Mouse (Mus musculus) ES-Bruce4 (cell line): Measurements from ENCODE around the gene Ptcd2. TPM values are rescaled to one million over a fixed set of nuclear protein-coding genes. Genes with fewer than 3 reads are reported as not detected.

ENCODE experiments used
- H3K27ac ChIP-seq: 2 replicates; pipeline ENCODE4 v1.5.1; 2012; ENCODE audit warnings: low read length, inconsistent platforms; ENCODE audit not compliant: insufficient read depth
- H3K27me3 ChIP-seq: 2 replicates; pipeline ENCODE4 v1.6.1; 2012; ENCODE audit warnings: mild to moderate bottlenecking, low read length, inconsistent platforms; ENCODE audit not compliant: control insufficient read depth, poor library complexity, insufficient read depth, severe bottlenecking
- H3K36me3 ChIP-seq: 2 replicates; pipeline ENCODE4 v1.6.1; 2012; ENCODE audit warnings: inconsistent platforms, mild to moderate bottlenecking, low read length, moderate library complexity; ENCODE audit not compliant: control insufficient read depth, poor library complexity, insufficient read depth, severe bottlenecking
- H3K4me1 ChIP-seq: one replicate; pipeline ENCODE4 v1.8.1; 2011; ENCODE audit warnings: low read length; ENCODE audit not compliant: control insufficient read depth, insufficient read depth
- H3K4me3 ChIP-seq: 2 replicates; pipeline ENCODE4 v1.5.1; 2011; ENCODE audit warnings: low read depth, mild to moderate bottlenecking, low read length
- H3K9ac ChIP-seq: 2 replicates; pipeline ENCODE4 v1.6.1; 2012; ENCODE audit warnings: low read depth, mild to moderate bottlenecking, inconsistent platforms; ENCODE audit not compliant: poor library complexity, severe bottlenecking
- H3K9me3 ChIP-seq: replicated peaks from 2 replicates; pipeline ENCODE4 v1.6.1; 2012; ENCODE audit warnings: mild to moderate bottlenecking, low read length, inconsistent platforms; ENCODE audit not compliant: control insufficient read depth, poor library complexity, insufficient read depth, severe bottlenecking
- CTCF ChIP-seq: IDR thresholded peaks from one replicate; pipeline ENCODE4 v1.8.1; 2011; ENCODE audit warnings: low read depth, low read length
- EP300 ChIP-seq: IDR thresholded peaks from 2 replicates; pipeline ENCODE4 v1.6.1; 2011; ENCODE audit warnings: low read depth, low read length; ENCODE audit not compliant: insufficient read depth
- POLR2A ChIP-seq: IDR thresholded peaks from one replicate; pipeline ENCODE4 v1.8.1; 2011; ENCODE audit warnings: low read length; ENCODE audit not compliant: insufficient read depth
- polyA plus RNA-seq: library from polyadenylated mRNA; stranded (reverse); fragments of >200 nt; gene quantifications from 2 replicates; pipeline ENCODE4 v1.2.4, GENCODE M21; 2011; ENCODE audit warnings: low read depth; ENCODE audit not compliant: missing spikeins, insufficient read depth, insufficient read length

Gene Ptcd2
- polyA plus RNA-seq, 1 experiment: 40.2 TPM

GRCm38 (mm10) chr13:99352758-99353489 is 8.4 kb upstream of the Ptcd2 start:
- H3K36me3 ChIP-seq: peaks cover 8% of the 10 kb centered on the region; the same call in 1 of the 2 replicates
- H3K27me3 ChIP-seq: no peaks in the 10 kb centered on the region
- H3K4me3 ChIP-seq: peak overlapping the region; percentile 63
- peak overlapping the region; percentile 49; the same call in 1 of the 2 replicates for H3K9ac ChIP-seq
- H3K27ac ChIP-seq: no peak overlapping the region; the same call in 1 of the 2 replicates
- no peaks in the 10 kb centered on the region for H3K9me3 ChIP-seq
- TF ChIP-seq EP300: peak; percentile 56; the same call in 1 of the 2 replicates
- TF ChIP-seq CTCF: peak; percentile 98
- no peak for TF ChIP-seq POLR2A
- peaks cover 6% of the 10 kb centered on the region for H3K4me1 ChIP-seq

- Histone ChIP-seq H3K27me3 (no peaks in the 10 kb centered on the region), H3K4me1 (peaks cover 4% of the 10 kb centered on the region), H3K27ac (no peak overlapping the region), H3K36me3 (peaks cover 9% of the 10 kb centered on the region; the same call in 1 of the 2 replicates), H3K9ac (no peak overlapping the region), H3K9me3 (no peaks in the 10 kb centered on the region), H3K4me3 (no peak overlapping the region)
- TF ChIP-seq POLR2A (no peak), CTCF (no peak), EP300 (no peak)
Measured at GRCm38 (mm10) chr13:99351596-99351995, 7.1 kb upstream of the Ptcd2 start.

- no peaks in the 10 kb centered on the region for H3K27me3 ChIP-seq
- no peaks in the 10 kb centered on the region for H3K9me3 ChIP-seq
- H3K4me1 ChIP-seq: peaks cover 4% of the 10 kb centered on the region
- H3K4me3 ChIP-seq: no peak overlapping the region
- peaks cover 9% of the 10 kb centered on the region; the same call in 1 of the 2 replicates for H3K36me3 ChIP-seq
- no peak overlapping the region for H3K27ac ChIP-seq
- TF ChIP-seq CTCF (no peak), EP300 (no peak), POLR2A (no peak)
- H3K9ac ChIP-seq: no peak overlapping the region
Measured at GRCm38 (mm10) chr13:99351186-99351585, 6.7 kb upstream of the Ptcd2 start.

- H3K4me3 ChIP-seq: no peak overlapping the region
- H3K9ac ChIP-seq: no peak overlapping the region
- TF ChIP-seq CTCF (no peak), POLR2A (no peak)
- H3K9me3 ChIP-seq: no peaks in the 10 kb centered on the region
- peaks cover 9% of the 10 kb centered on the region; the same call in 1 of the 2 replicates for H3K36me3 ChIP-seq
- H3K27ac ChIP-seq: no peak overlapping the region
- no peaks in the 10 kb centered on the region for H3K27me3 ChIP-seq
- H3K4me1 ChIP-seq: peaks cover under 1% of the 10 kb centered on the region
Measured at GRCm38 (mm10) chr13:99350009-99350408, 5.5 kb upstream of the Ptcd2 start.

GRCm38 (mm10) chr13:99343876-99344598 is 468 bp downstream of the Ptcd2 start:
- H3K27ac ChIP-seq: no peak overlapping the region
- H3K9me3 ChIP-seq: no peaks in the 10 kb centered on the region
- no peaks in the 10 kb centered on the region for H3K27me3 ChIP-seq
- TF ChIP-seq CTCF (no peak), EP300 (no peak), POLR2A (no peak)
- peak overlapping the region; percentile 91 for H3K4me3 ChIP-seq
- peaks cover 12% of the 10 kb centered on the region for H3K36me3 ChIP-seq
- peak overlapping the region; percentile 62 for H3K9ac ChIP-seq
- no peaks in the 10 kb centered on the region for H3K4me1 ChIP-seq

GRCm38 (mm10) chr13:99341504-99341903 is 3.0 kb downstream of the Ptcd2 start:
- Histone ChIP-seq H3K4me1 (no peaks in the 10 kb centered on the region), H3K9me3 (no peaks in the 10 kb centered on the region), H3K9ac (no peak overlapping the region), H3K27me3 (no peaks in the 10 kb centered on the region), H3K4me3 (no peak overlapping the region), H3K27ac (no peak overlapping the region), H3K36me3 (peaks cover 17% of the 10 kb centered on the region)
- TF ChIP-seq CTCF: no peak
- TF ChIP-seq EP300: no peak
- TF ChIP-seq POLR2A: no peak
